Mouse (Mus musculus) v-Abl transformed pro-B cells (cell line): Measurements from ENCODE around the gene Pklr.

Experiments
- in situ Hi-C, 2 experiments: fragments of 400-800 bp; cut with MboI; formaldehyde crosslinking; loops; one replicate each; pipeline ENCODE4 v1.15.1; 2025; ENCODE audit not compliant: unreplicated experiment in 2 of 2

The Pklr gene

DNA sequence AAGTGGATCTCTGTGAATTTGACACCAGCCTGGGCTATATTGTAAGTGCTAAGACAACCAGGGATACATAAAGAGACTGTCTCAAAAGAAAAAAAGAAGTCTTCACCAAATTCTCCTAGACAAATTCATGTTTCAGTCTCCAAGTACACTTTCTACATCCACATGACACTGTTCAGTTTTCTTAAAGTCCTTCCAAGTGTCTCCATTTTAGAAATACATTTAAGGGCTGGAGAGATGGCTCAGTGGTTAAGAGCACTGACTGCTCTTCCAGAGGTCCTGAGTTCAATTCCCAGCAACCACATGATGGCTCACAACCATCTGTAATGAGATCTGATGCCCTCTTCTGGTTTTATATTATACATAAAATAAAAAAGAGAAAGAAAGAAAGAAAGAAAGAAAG lies 25.3 kb downstream of the Pklr start:
- in situ Hi-C loops, result loop anchor here (5.0 kb wide), 2 partner anchors 36 to 46 kb away; no protein-coding TSS in a partner anchor

DNA sequence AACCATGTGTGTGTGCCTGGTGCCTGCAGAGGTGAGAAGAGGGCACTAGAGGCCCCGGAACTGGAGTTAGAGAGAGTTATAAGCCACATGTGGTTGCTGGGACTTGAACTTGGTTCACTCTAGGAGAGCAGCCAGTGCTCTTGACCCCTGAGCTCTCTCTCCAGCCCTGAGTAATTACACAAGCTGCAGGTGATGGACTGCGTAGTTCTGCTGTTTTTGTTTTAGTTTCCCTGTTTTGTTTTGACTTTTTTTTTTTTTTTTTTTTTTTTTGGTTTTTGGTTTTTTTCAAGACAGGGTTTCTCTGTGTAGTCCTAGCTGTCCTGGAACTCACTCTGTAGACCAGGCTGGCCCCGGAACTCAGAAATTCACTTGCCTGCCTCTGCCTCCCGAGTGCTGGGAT lies 25.8 kb downstream of the Pklr start:
- in situ Hi-C loops, result loop anchor here (5.0 kb wide), 2 partner anchors 36 to 46 kb away; no protein-coding TSS in a partner anchor

DNA sequence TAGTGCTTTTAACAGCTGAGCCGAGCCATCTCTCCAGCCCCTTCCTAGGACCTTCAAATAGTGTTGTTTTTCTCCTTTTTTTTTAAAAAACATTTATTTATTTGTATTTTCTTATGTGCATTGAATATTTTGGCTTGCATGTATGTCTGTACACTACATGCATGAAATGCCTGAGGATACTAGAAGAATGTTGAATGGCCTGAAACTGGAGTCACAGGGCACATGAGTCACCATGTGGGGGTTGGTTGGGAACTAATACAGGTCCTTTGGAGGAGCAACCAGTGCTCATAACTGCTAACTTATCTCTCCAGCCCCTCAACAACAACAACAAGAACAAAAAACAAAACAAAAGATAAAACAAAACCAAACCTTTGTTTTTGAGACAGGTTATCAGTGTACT lies 27.2 kb downstream of the Pklr start:
- in situ Hi-C loops, result loop anchor here (5.0 kb wide), 2 partner anchors 34 to 44 kb away; no protein-coding TSS in a partner anchor

DNA sequence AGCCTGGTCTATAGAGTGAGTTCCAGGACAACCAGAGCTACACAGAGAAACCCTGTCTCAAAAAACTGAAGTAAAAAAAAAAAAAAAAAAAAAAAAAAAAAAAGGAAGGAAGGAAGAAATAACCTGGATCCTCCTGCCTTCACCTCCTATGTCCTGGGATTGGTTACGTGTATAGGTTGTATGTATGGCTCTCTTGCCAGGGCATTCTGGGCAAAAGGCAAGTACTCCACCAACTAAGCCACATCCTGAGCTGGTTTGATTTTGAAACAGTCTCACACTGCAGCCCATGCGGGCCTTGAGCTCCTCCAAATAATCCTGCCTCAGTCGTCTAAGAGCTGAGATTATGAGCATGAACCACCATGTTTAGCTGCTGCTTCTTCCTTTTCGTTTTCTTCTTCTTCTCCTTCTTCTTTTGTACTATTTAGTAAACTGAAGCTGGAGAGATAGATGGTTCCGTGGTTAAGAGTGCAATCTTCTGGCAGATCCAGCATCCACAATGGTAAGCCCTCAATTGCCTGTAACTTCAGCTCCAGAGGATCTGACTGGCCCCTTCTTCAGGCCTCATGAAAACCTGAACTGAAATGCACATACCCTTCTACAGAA lies 27.8 kb downstream of the Pklr start:
- in situ Hi-C loops, result loop anchor here (5.0 kb wide), 2 partner anchors 34 to 44 kb away; no protein-coding TSS in a partner anchor

DNA sequence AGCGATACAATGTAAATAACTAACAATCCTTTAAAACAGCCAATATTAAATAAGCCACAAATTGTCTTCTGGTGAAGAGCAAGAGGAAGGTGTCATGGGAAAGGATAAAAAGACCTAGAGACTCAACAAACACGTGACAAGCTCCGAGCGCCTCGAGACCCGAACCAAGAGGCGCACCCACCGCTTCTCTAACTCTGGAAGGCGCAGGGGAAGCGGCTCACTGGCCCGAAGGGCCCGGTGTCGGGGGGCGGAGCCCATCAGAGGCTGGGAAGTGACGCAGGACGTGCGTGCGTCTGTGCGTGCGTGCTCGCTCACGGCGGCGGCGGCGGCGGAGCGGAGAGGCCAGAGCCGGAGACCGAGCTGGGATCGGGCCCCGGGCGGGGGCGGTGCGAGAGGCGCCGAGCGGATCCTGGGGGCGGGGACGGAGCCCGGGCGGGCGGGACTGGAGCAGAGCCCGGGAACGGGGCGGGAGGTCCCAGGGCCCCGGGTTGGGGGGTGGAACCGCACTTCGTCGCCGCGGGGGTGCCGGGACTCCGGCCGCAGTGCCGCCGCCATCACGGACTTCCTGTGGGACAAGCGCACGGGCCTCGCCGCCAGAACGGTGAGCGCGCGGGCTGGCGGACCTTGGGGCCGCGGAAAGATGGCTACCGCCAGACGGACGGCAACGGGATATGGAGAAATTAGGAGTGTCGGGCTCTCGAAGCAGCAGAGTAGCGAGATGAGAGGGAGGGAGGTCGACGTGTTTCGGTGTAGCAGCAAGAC lies 28.7 kb downstream of the Pklr start, which contains the start of gene Clk2:
Gene Clk2, plus strand, starts transcription at position 290 of the 762 bp plus-strand sequence.
- in situ Hi-C loops, result loop anchor here (5.0 kb wide), 2 partner anchors 33 to 43 kb away; no protein-coding TSS in a partner anchor

DNA sequence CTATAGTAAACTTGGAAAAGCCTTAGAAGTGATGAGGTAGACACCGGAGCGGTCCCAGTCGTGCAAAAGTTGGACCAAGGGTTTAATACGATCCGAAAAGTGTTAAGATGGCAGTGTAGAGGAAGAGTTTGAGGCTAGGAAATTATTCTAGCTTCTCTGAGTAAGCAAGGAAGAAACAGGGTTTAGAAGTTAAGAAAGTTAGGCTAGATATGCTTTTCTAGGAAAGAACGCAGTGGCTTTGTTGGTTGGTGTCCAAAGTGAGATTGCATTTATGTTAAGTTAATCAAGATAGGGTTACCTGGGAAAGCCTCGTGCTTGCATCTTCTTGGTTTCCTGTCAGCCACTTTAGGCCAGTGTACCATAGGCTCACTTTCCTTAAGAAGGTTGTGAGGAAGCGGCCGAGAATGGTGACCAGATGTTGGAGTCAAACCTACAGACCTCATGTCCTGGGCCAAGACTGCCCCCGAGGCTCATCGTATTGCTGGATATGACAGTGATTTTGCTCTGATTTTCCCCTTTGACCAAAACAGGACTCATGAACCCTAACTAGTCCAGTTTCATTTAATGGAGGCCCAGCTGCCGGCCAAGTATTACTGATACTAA lies 29.4 kb downstream of the Pklr start:
- in situ Hi-C loops, result no loop called here

DNA sequence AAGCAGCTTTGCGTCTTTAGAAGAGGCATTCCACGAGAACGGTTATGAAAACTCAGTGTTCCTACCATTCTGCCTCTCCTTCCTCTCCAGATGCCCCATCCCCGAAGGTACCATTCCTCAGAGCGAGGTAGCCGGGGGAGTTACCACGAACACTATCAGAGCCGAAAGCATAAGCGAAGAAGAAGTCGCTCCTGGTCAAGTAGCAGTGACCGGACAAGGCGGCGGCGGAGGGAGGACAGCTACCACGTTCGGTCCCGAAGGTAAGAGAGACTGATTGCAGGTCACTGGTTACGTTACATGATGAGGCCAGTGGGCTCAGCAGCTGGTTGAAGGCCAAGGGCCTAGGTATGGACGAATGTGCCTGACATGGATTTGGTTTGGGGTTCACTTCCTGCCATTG lies 31.0 kb downstream of the Pklr start:
- in situ Hi-C loops, result no loop called here

DNA sequence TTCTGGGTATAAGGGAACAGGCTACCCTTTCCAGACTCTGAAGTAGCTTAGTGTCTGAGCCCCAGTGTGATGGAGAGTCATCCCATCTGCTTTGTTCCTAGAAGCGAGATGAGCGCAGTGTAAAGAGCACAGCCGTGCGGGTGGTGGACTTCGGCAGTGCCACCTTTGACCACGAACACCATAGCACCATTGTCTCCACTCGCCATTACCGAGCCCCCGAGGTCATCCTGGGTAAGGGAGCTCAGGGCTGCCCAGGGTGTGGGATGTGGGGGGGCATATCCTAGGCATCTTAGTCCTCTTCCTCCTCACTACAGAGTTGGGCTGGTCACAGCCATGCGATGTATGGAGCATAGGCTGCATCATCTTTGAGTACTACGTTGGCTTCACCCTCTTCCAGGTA lies 38.9 kb downstream of the Pklr start:
- in situ Hi-C loops, result no loop called here

DNA sequence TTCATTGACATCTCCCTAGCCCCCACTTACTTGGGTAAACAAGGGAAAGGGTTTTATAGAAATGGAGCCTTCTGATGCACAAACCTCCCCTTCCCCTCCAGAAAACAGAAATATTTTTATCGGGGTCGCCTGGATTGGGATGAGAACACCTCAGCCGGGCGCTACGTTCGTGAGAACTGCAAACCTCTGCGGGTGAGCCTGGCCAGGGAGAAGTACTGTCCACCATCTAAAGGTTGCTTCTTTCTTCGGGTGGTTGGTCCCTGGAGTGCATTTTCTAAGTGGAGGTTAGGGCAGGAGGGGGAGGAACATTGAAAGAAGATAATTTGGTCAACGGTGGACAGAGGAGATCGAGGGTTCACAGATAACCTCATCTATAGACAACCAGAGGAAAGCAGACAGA lies 39.6 kb downstream of the Pklr start:
- in situ Hi-C loops, result no loop called here

DNA sequence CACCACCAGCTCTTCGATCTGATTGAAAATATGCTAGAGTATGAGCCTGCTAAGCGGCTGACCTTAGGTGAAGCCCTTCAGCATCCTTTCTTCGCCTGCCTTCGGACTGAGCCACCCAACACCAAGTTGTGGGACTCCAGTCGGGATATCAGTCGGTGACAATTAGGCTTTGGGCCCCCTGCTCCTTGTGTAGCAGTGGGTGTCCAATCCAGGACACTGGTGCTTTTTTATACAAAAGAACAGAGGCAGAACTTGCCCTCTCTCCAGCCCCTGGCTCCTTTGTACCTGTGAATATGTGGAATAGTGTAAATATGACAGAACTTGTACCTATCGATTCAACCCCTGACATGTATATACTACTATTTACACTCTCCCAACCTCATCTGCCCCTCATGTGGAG lies 40.5 kb downstream of the Pklr start:
- in situ Hi-C loops, result no loop called here

DNA sequence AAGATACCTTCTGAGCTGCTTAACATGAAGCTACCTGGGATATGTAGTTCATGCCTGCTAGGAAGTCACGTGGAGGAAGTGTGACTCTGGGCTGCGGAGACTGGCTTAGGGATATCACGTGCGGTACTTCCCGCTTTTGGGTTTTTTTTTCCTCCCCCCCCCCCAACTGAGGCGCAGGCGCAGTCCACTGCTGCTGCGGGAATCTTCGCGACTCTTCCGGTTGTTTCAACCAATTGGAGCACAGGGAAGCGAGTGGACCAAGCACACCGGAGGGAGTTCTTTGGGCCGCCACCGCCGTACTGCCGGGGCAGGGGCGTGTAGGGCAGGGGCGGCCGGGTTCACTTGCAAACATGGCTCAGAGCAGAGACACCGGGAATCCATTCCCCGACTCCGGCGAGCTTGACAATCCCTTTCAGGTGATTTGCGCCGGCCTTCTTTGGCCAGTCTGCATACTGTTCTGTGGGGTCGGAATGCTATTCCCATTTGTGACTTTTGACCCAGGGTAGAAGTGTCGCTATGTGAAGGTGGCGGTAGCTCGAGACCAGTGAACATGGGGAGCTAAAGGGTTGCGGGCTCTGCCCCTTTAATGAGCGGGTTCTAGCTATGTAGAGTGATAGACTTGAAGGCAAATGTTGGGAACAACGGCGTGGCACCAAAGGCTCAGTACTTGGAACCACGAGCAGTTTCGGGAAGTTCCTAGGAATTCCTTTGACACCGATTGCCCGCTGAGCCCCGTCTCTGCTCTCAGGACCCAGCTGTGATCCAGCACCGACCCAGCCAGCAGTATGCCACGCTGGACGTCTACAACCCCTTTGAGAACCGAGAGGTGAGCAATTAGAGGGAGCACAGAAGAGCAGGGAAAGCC lies 41.5 kb downstream of the Pklr start, which contains the start of gene Scamp3:
Gene Scamp3, plus strand, starts transcription at position 232 of the 865 bp plus-strand sequence.
- in situ Hi-C loops, result no loop called here

DNA sequence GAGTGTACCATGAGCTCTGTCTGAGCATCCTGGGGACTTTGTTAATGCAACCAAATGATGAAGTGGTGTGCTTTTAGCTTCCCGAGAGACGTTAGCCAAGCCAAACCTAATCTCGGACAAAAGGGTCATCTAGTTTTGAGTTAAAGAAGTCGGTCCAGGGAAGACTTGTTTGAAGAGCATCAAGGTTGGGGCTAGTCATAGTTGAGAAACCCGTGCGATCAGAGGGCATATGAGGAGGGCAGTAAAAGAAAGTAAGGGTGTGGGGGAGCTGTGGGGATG lies 42.1 kb downstream of the Pklr start:
- in situ Hi-C loops, result no loop called here

DNA sequence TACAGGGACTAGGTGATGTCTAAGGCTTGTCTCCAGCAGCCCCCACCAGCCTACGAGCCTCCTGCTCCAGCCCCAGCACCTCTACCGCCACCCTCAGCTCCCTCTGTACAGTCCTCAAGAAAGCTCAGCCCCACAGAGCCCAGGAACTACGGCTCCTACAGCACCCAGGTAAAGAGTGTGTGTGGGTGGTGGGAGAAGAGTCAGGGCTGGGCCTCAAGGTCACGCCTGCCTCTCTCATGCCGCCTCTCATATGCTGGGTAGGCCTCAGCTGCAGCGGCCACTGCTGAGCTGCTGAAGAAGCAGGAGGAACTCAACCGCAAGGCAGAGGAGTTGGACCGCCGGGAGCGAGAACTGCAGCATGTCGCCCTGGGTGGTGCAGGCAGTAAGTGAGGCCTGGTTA lies 43.1 kb downstream of the Pklr start:
- in situ Hi-C loops, result no loop called here

DNA sequence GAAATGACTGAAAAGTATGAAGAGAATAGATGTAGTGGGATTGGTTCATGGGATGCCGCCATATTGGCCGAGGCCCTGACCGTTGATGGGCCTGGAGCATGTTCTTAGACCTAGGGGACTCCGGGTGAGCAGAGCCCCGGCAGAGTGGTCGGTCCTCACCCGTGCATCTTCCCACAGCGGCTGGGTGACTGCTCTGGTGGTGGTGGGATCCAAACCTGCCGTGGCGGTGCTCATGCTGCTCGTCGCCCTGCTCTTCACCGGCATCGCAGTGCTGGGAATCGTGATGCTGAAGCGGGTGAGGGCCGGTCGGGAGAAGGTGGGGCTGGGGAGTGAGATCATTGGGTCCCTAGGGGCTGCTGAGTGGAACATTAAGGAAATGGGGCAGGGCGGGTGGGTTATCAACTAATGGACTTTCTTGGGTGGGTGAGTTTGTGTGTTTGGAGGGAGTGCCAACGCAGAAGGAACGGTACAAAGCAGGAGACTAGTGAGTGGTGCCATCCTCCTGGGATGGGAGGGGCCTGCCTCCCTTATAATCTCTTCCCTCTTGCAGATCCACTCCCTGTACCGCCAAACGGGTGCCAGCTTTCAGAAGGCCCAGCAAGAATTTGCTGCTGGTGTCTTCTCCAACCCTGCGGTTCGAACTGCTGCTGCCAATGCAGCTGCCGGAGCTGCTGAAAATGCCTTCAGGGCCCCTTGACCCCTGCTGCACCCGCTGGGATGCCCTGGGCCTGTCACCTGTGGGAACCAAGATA lies 46.0 kb downstream of the Pklr start:
- in situ Hi-C loops, result no loop called here

DNA sequence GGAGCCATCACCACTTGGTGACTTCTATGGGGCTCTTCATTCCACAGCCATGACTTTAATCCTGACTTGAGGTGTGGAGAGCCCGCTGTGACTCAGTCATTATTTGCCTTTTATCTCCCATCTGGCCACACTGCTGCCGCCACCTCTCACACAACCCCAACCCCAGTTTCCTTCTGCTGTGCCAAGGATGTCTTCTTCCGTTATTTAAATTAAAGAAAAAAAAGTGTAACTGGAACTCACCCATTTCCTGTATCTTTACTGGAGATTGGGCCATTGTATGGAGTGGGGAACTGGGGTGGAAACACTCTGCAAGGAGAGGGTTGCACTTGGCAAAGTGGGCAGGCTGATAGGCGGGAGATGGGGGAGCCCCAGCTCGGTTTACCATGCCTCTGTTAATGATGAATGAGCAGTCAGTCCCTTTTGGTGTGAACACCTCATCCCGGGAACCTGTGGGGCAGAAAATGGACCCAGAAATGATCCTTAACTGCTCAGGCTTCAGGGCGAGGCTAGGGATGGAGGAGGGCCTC lies 46.7 kb downstream of the Pklr start:
- in situ Hi-C loops, result no loop called here

DNA sequence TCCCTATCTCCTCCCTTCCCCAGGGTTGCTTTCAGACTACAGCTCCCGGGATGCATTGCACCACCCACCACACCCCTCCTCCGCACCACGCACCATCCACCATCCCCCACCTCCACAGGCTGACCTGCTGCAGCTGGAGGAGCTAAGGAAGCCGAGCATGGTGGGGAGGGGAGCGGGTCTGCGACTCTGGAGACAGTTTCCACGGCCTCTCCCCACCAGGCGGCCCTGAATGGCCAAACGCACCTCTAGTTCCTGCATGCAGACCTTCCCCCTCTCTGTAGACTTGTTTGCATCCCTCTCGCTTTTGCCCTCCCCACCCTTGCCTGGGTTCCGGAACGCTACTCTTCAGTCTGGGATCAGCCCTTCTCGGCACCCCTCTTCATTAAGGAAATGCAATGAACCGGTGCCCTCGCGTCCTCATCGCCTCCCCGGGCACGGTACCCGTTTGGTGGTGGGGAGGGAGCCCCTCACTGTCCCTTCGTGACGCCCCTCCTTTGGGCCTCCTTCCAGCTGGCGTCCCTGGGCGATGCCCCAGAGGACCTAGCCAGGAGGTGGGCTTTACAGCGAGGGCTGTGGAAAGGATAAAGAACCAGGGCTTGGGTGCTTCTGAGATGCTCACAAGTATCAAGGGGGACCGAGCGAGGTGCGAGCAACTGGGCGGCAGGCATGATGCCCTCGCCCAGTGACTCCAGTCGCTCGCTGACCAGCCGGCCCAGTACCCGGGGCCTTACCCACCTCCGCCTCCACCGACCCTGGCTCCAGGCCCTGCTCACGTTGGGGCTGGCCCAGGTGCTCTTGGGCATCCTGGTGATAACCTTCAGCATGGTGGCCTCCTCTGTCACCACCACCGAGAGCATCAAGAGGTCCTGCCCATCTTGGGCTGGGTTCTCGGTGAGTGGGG lies 47.4 kb downstream of the Pklr start, which contains the start of gene Fam189b:
Gene Fam189b, plus strand, starts transcription at position 86 of the 901 bp plus-strand sequence.
- in situ Hi-C loops, result no loop called here

DNA sequence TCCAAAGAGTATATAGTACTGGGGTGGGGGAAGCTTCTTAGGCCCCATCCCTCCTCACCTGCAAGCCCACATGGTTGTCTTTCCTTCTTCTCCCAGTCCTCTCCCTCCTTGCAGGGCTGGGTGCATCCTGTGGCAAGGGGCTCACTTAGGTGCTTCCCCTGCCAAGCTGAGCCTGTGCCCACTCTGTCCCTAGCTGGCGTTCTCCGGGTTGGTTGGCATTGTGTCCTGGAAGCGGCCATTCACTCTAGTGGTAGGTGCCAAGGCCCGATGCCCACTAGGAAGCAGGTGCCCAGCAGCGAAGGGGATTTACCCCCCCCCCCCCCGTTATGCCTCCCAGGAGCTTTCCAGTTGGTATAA lies 48.0 kb downstream of the Pklr start:
- in situ Hi-C loops, result no loop called here

DNA sequence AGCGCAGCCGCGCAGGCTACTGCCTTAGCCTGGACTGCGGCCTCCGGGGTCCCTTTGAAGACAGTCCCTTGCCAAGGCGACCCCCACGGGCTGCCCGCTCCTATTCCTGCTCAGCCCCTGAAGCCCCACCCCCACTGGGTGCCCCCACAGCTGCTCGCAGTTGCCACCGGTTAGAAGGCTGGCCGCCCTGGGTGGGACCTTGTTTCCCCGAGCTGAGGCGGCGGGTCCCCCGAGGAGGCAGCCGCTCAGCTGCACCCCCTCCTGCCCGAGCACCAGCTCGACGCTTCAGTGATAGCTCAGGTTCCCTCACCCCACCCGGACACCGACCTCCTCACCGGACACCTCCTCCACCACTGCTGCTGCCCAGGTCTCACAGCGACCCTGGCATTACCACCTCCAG lies 51.3 kb downstream of the Pklr start:
- in situ Hi-C loops, result no loop called here
